Mouse (Mus musculus): Measurements from ENCODE around the gene Kifc5b.
"Not testable (repeated sequence)": the region's sequence is repeated elsewhere in the genome, so short reads cannot be mapped to it uniquely, and the experiment has no call there.

Kifc5b gene

GRCm38 (mm10) chr17:26916711-26917482 lies at the start of gene Kifc5b:
Kifc5b (plus strand) TSS chr17:26917091.
- in situ Hi-C loops (cut with MseI, MboI), result no loop called here

- in situ Hi-C loops (cut with MseI, MboI), result no loop called here
Observed at GRCm38 (mm10) chr17:26868756-26869155, 48.1 kb upstream of the Kifc5b start.

GRCm38 (mm10) chr17:26872870-26873269 lies 44.0 kb upstream of the Kifc5b start:
- in situ Hi-C loops (cut with MseI, MboI), result no loop called here

GRCm38 (mm10) chr17:26873502-26873901 lies 43.4 kb upstream of the Kifc5b start:
- in situ Hi-C loops (cut with MseI, MboI), result no loop called here

- in situ Hi-C loops (cut with MseI, MboI), result no loop called here
Observed at GRCm38 (mm10) chr17:26874542-26874941, 42.3 kb upstream of the Kifc5b start.

GRCm38 (mm10) chr17:26877927-26878326 lies 39.0 kb upstream of the Kifc5b start:
- in situ Hi-C loops (cut with MseI, MboI), result loop anchor here in 1 of 2 experiments (5.0 kb wide), 1 partner anchor 81 kb away; no protein-coding TSS in a partner anchor

- in situ Hi-C loops (cut with MseI, MboI), result loop anchor here in 1 of 2 experiments (5.0 kb wide), 1 partner anchor 82 kb away; no protein-coding TSS in a partner anchor
Observed at GRCm38 (mm10) chr17:26879235-26879634, 37.7 kb upstream of the Kifc5b start.

GRCm38 (mm10) chr17:26882706-26883105 lies 34.2 kb upstream of the Kifc5b start:
- in situ Hi-C loops (cut with MseI, MboI), result loop anchor here in 1 of 2 experiments (10.0 kb wide), 1 partner anchor 158 kb away; no protein-coding TSS in a partner anchor

- in situ Hi-C loops (cut with MseI, MboI), result loop anchor here in 1 of 2 experiments (10.0 kb wide), 1 partner anchor 159 kb away; no protein-coding TSS in a partner anchor
Observed at GRCm38 (mm10) chr17:26883585-26883984, 33.3 kb upstream of the Kifc5b start.

- in situ Hi-C loops (cut with MseI, MboI), result loop anchor here in 1 of 2 experiments (5.0 to 10.0 kb wide), 2 partner anchors 88 to 160 kb away; no protein-coding TSS in a partner anchor
Observed at GRCm38 (mm10) chr17:26884995-26885926, 31.6 kb upstream of the Kifc5b start.

- in situ Hi-C loops (cut with MseI, MboI), result loop anchor here in 1 of 2 experiments (5.0 to 10.0 kb wide), 2 partner anchors 89 to 161 kb away; no protein-coding TSS in a partner anchor
Observed at GRCm38 (mm10) chr17:26886047-26886749, 30.7 kb upstream of the Kifc5b start.

- in situ Hi-C loops (cut with MseI, MboI), result loop anchor here in 1 of 2 experiments (5.0 to 10.0 kb wide), 2 partner anchors 91 to 163 kb away; no protein-coding TSS in a partner anchor
Observed at GRCm38 (mm10) chr17:26887926-26888325, 29.0 kb upstream of the Kifc5b start.

- in situ Hi-C loops (cut with MseI, MboI), result no loop called here
Observed at GRCm38 (mm10) chr17:26892635-26893375, 24.1 kb upstream of the Kifc5b start.

- in situ Hi-C loops (cut with MseI, MboI), result no loop called here
Observed at GRCm38 (mm10) chr17:26893492-26893891, 23.4 kb upstream of the Kifc5b start.

GRCm38 (mm10) chr17:26894342-26894741 lies 22.5 kb upstream of the Kifc5b start:
- in situ Hi-C loops (cut with MseI, MboI), result no loop called here

- in situ Hi-C loops (cut with MseI, MboI), result no loop called here
Observed at GRCm38 (mm10) chr17:26895578-26895977, 21.3 kb upstream of the Kifc5b start.

- in situ Hi-C loops (cut with MseI, MboI), result no loop called here
Observed at GRCm38 (mm10) chr17:26900916-26901315, 16.0 kb upstream of the Kifc5b start.

- in situ Hi-C loops (cut with MseI, MboI), result no loop called here
Observed at GRCm38 (mm10) chr17:26904320-26904719, 12.6 kb upstream of the Kifc5b start.

GRCm38 (mm10) chr17:26907506-26907905 lies 9.4 kb upstream of the Kifc5b start:
- in situ Hi-C loops (cut with MseI, MboI), result not testable (repeated sequence)

- in situ Hi-C loops (cut with MseI, MboI), result no loop called here
Observed at GRCm38 (mm10) chr17:26915248-26915647, 1.6 kb upstream of the Kifc5b start.
